Mouse (Mus musculus) hindbrain, embryonic 16.5 days (tissue): ENCODE measurements around the gene Clec3b. TPM values are rescaled to one million over a fixed set of nuclear protein-coding genes. Genes with fewer than 3 reads are reported as not detected.

Experiments
- ATAC-seq: fragments of 200-750 bp; cut with Nextera tagmentation; 2 replicates; pipeline ENCODE4 v1.8.0; 2017; ENCODE audit warnings: moderate TSS enrichment, moderate library complexity
- H3K27ac ChIP-seq: fragments of 300-500 bp; sonication (generic); 2 replicates; pipeline ENCODE4 v1.5.1; 2014; ENCODE audit warnings: low read depth, mild to moderate bottlenecking, control low read depth, low read length, moderate library complexity
- H3K27me3 ChIP-seq: fragments of 300-500 bp; sonication (generic); replicated peaks from 2 replicates; pipeline ENCODE4 v1.6.1; 2014; ENCODE audit warnings: low read length; ENCODE audit not compliant: control insufficient read depth, insufficient read depth
- H3K36me3 ChIP-seq: fragments of 300-500 bp; sonication (generic); 2 replicates; pipeline ENCODE4 v1.6.1; 2014; ENCODE audit warnings: mild to moderate bottlenecking, low read length, moderate library complexity, mixed read lengths; ENCODE audit not compliant: control insufficient read depth, insufficient read depth
- H3K4me1 ChIP-seq: fragments of 300-500 bp; sonication (generic); 2 replicates; pipeline ENCODE4 v1.6.1; 2014; ENCODE audit warnings: low read depth, low read length; ENCODE audit not compliant: control insufficient read depth, insufficient read depth
- H3K4me2 ChIP-seq: fragments of 300-500 bp; sonication (generic); 2 replicates; pipeline ENCODE4 v1.6.1; 2014; ENCODE audit warnings: mild to moderate bottlenecking, low read length, control low read depth, moderate library complexity
- H3K4me3 ChIP-seq: fragments of 300-500 bp; sonication (generic); 2 replicates; pipeline ENCODE4 v1.5.1; 2014; ENCODE audit warnings: mild to moderate bottlenecking, low read length, control low read depth, moderate library complexity
- H3K9ac ChIP-seq: fragments of 300-500 bp; sonication (generic); 2 replicates; pipeline ENCODE4 v1.6.1; 2014; ENCODE audit warnings: low read depth, mild to moderate bottlenecking, control low read depth, low read length, moderate library complexity
- H3K9me3 ChIP-seq: fragments of 300-500 bp; sonication (generic); 2 replicates; pipeline ENCODE4 v1.6.1; 2014; ENCODE audit warnings: mild to moderate bottlenecking, low read length, moderate library complexity; ENCODE audit not compliant: control insufficient read depth
- WGBS: fragments of 180-500 bp; shearing (Covaris S2); extraction: QIAGEN DNeasy Blood & Tissue Kit; methylation state at CpG from one replicate; pipeline ENCODE4 v1.1.7; 2014; 5-methylcytosine and 5-hydroxymethylcytosine counted together
- polyA plus RNA-seq: library from polyadenylated mRNA; unstranded; fragments of >200 nt; fragmentation: Nextera tagmentation; extraction: Ambion mirVana; gene quantifications from 2 replicates; pipeline ENCODE4 v1.2.1, GENCODE M21; 2015

Clec3b gene
- 4.2 and 4.5 TPM in 2 replicates for polyA plus RNA-seq

DNA sequence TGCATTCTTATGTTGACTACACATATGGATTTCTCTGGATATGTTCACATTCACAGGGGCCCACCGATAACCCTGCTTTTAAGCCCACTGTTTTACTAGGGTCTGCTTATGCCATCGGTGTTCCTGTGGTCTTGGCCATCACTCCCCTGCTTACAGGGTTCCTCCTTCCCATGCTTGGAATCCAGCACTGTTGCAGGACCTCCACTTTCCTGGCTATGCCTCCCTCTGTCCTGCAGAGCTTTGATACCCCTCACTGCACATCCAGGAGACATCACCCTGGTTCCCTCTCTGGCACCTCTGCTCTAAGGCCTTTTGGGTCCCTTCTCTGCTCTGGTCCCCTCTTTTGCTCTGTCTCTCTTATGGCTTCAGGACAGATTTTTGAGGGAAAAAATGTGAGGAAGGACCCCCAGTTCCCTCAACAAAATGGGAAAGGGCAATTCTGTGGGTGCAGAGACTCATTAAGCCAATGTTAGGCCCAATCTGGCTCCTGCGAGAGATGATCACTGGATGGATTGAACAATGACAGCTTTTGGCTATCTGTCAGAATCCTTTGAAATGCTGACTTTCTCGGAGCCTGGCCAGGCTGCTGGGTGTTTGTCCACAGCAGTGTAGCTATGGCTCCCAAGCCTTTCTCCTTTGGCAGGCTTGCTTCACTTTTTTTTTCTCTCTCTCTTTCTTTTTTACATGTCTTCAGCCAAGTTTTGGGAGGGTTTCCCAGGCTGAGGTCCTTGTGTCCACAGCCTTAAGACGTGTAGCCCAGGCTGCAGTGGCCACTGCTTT lies at the start of gene Clec3b:
Gene Clec3b, plus strand, starts transcription at position 706 of the 780 bp plus-strand sequence.
- Histone ChIP-seq H3K36me3 (no peaks in the 10 kb centered on the region), H3K4me3 (no peak within 1 kb of the TSS), H3K4me2 (no peak within 1 kb of the TSS), H3K9me3 (no peaks in the 10 kb centered on the region), H3K27me3 (no peaks in the 10 kb centered on the region), H3K9ac (no peak within 1 kb of the TSS), H3K4me1 (no peaks in the 10 kb centered on the region), H3K27ac (no peak within 1 kb of the TSS; the same call in 1 of the 2 replicates)
- 74% methylated on average over 5 of the region's 5 CpGs for WGBS
- ATAC-seq = peak; percentile 50; the same call in 1 of the 2 replicates

DNA sequence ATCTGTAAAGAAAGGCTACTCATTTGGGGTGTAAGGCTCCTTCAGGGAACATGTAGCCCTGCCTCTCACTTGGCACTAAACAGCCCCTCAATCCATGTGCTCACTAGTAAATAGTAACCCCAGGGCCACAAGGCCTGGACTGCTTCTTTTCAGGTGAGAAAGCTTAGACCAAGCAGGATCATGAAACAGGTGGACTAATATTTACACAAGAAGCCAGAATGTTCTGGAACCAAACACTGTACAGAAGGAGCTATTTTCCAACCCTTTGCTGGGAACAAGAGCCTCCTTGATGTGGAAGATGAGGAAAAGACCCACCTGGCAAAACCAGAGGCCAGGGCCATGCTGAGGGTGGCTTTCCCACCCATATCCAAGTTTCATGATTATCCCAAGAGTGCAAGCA lies 47.3 kb upstream of the Clec3b start:
- H3K27me3 ChIP-seq = no peaks in the 10 kb centered on the region
- H3K9me3 ChIP-seq = no peaks in the 10 kb centered on the region
- H3K4me1 ChIP-seq = no peaks in the 10 kb centered on the region
- no peak overlapping the region for H3K4me2 ChIP-seq
- H3K27ac ChIP-seq = no peak overlapping the region
- ATAC-seq = no peak
- H3K9ac ChIP-seq = no peak overlapping the region
- peaks cover 9% of the 10 kb centered on the region for H3K36me3 ChIP-seq
- H3K4me3 ChIP-seq = no peak overlapping the region

DNA sequence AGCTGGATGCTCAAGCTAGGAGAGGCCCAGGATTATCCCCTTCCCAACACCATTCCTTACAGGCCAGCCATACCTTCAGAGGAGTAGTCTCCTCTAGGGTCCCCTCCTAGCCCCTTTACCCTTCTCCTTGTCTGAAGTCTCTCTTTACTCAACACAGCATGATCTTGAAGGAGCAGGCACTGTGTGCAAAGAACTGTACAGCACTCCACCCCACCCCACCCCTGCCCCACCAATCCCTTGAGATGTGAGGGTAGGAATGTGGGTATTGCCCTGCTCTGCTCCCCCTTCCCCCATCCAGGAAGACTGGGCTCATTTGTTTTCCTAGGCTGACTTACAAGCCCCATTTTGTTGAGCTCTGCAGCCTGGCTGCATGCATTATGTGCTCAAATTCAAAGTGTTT lies 46.4 kb upstream of the Clec3b start:
- H3K4me3 ChIP-seq = no peak overlapping the region
- H3K4me1 ChIP-seq = no peaks in the 10 kb centered on the region
- H3K9ac ChIP-seq = no peak overlapping the region
- no peak for ATAC-seq
- H3K9me3 ChIP-seq = no peaks in the 10 kb centered on the region
- H3K27ac ChIP-seq = no peak overlapping the region
- peaks cover 9% of the 10 kb centered on the region for H3K36me3 ChIP-seq
- H3K4me2 ChIP-seq = no peak overlapping the region
- no peaks in the 10 kb centered on the region for H3K27me3 ChIP-seq

DNA sequence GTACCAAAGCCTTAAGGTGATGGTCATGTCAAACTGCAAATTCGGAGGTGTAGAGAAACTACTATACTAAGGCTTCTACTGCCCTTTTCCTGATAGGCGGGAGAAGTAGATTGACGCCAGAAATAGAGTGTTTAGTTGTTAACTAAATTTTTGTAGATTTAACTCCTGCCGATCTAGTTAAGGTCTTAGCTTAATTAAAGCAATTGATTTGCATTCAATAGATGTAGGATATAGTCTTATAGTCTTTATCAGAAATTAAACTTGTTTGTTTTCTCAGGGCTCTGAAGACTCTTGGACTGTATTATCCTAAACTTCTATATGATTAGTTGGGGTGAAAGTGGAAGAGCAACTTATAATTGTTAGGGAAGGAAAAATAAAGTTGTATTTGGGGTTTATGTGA lies 43.6 kb upstream of the Clec3b start:
- H3K4me1 ChIP-seq = peaks cover 7% of the 10 kb centered on the region
- H3K4me2 ChIP-seq = no peak overlapping the region
- no peaks in the 10 kb centered on the region; the same call in 1 of the 2 replicates for H3K36me3 ChIP-seq
- no peaks in the 10 kb centered on the region for H3K27me3 ChIP-seq
- ATAC-seq = no peak
- H3K9ac ChIP-seq = no peak overlapping the region
- 98% methylated on average over 4 of the region's 4 CpGs for WGBS
- H3K27ac ChIP-seq = no peak overlapping the region
- H3K4me3 ChIP-seq = no peak overlapping the region
- H3K9me3 ChIP-seq = no peaks in the 10 kb centered on the region

DNA sequence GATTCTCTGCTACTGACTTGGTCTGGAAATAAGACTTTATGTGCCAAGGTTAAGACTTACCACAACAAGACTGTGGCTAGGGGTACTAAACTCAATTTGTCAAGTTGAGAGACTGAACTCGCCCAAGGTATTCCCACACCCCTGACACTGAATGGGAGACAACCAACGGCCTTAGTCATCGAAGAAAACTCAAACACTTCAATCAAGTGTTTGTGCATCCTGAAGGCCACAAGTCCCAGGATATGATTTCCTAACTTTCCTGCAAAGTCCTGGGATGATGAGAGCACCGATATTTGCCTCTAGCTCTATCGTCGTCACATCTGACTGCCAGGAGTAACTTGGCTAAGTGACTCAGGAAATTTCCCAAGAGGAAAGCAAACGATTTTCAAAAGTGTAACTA lies 41.6 kb upstream of the Clec3b start:
- Histone ChIP-seq H3K27ac (no peak overlapping the region), H3K4me2 (no peak overlapping the region), H3K27me3 (no peaks in the 10 kb centered on the region), H3K36me3 (no peaks in the 10 kb centered on the region; the same call in 1 of the 2 replicates), H3K4me3 (no peak overlapping the region), H3K4me1 (peaks cover 16% of the 10 kb centered on the region), H3K9me3 (no peaks in the 10 kb centered on the region), H3K9ac (no peak overlapping the region)
- WGBS = 91% methylated on average over 7 of the region's 7 CpGs
- no peak for ATAC-seq

DNA sequence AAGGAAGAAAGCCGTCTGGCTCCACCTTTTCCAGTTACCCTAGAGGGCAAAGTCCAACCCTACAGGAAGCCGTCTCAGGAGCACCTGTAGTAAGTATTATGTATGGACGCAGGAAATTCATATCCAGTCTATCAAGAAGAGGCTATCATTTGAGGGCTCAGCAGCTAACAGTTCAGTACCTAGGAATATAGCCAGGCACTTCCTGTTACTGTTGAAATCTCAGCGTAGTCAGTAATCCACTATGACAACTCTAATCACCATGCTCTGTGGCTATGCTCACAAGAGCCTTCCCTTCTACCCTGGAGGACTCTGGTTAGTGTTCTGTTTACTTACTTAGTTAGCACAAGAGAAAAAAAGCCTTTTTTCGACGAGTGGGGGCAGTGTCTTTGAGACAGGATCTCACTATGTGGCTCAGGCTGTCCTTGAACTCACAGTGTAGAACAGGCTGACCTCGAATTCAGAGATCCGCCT lies 39.0 kb upstream of the Clec3b start:
- peaks cover 3% of the 10 kb centered on the region; the same call in 1 of the 2 replicates for H3K36me3 ChIP-seq
- peaks cover 18% of the 10 kb centered on the region for H3K4me1 ChIP-seq
- peak overlapping the region; percentile 67 for H3K4me2 ChIP-seq
- peak overlapping the region; percentile 94 for H3K4me3 ChIP-seq
- H3K9ac ChIP-seq = peak overlapping the region; percentile 98; the same call in 1 of the 2 replicates
- no peaks in the 10 kb centered on the region for H3K9me3 ChIP-seq
- no peak for ATAC-seq
- WGBS = 68% methylated on average over 8 of the region's 8 CpGs
- H3K27ac ChIP-seq = no peak overlapping the region
- H3K27me3 ChIP-seq = no peaks in the 10 kb centered on the region

DNA sequence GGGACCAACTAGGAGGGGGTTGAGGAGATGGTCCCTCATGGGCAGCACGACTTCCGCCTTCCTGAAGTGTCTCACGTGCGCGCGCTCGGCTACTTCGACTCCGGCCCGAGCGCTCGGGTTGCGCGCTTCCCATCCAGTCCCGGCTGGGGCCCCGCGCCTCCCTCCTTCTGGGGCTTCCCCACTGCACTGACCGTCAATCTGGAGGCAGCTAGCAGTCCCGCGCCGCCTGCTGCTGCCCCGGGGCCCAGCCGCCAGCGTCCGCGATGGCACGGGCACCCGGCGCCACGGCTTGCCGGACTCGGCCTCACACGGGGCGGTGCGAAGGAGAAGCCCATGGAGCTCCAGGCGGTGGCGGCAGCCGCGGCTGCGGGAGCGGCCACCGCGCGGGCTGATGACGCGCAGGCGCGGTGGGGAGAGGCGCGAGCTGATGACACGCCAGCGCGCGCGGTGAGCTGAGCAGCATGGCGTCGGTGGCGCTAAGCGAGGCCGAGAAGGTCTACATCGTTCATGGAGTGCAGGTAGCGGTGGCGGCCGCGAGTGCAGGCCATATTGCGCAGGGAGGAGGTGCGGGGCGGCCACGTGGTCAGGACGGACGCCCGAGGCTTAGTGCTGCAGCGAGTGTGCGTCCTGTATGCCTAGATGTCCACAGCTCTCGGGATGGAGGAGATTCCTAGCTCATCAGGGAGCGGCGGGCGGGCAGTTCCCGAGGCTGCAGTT lies 37.8 kb upstream of the Clec3b start, which contains the start of the genes Zdhhc3 and Exosc7:
Gene Zdhhc3, minus strand, starts transcription at position 401 of the 717 bp plus-strand sequence.
Gene Exosc7, plus strand, starts transcription at position 411 of the 717 bp plus-strand sequence.
- Histone ChIP-seq H3K4me1 (peaks cover 18% of the 10 kb centered on the region), H3K4me3 (peak within 1 kb of the TSS; percentile 94), H3K4me2 (peak within 1 kb of the TSS; percentile 67), H3K9me3 (no peaks in the 10 kb centered on the region), H3K27me3 (no peaks in the 10 kb centered on the region), H3K27ac (peak within 1 kb of the TSS; percentile 93), H3K9ac (peak within 1 kb of the TSS; percentile 98), H3K36me3 (peaks cover 3% of the 10 kb centered on the region; the same call in 1 of the 2 replicates)
- ATAC-seq = peak; percentile 95
- WGBS = under 1% methylated on average over 73 of the region's 79 CpGs

DNA sequence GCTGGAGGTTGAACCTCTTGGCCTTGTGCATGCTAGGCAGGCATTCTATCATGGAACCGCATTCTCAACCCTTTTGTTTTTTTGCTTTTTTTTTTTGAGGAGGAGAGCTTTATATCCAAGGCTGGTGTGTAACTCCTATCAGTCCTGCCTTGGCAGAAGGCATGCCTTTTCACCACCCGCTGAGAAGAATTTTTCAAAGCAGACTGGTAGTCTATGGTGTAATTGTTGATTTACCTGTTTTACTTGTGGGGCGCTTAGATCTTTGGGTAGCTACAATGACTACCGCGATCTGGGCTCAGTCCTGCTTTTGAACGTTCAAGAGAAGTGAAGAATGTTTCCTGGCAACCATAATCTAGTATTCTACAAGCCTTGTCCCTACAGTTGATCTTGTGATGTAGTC lies 36.8 kb upstream of the Clec3b start:
- no peaks in the 10 kb centered on the region for H3K27me3 ChIP-seq
- H3K9me3 ChIP-seq = no peaks in the 10 kb centered on the region
- peak overlapping the region; percentile 67 for H3K4me2 ChIP-seq
- peak overlapping the region; percentile 98 for H3K9ac ChIP-seq
- peak overlapping the region; percentile 93 for H3K27ac ChIP-seq
- ATAC-seq = no peak
- peaks cover 18% of the 10 kb centered on the region for H3K4me1 ChIP-seq
- peaks cover 6% of the 10 kb centered on the region for H3K36me3 ChIP-seq
- peak overlapping the region; percentile 94 for H3K4me3 ChIP-seq
- 57% methylated on average over 6 of the region's 6 CpGs for WGBS

DNA sequence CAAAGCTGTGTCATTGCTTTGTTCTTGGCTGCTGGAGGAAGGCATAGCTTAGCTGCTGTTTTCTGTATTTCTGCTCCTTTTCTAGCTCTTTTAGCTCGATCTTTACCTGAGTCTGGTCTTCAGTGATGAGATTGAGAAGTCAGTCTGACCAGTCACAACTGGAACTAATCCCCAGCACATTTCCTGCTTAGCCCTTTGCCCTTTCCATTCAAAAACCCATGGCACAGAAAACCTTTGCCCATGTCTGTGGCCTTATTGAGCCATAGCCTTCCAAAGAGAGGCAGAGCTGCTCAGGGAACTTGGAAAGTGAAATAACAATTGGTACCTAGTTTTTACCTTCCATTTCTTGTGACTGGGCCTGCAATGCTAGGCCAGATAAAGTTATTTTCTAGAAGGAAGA lies 35.2 kb upstream of the Clec3b start:
- no peak overlapping the region for H3K9ac ChIP-seq
- WGBS = 94% methylated on average over 1 of the region's 1 CpGs
- no peak overlapping the region for H3K4me3 ChIP-seq
- H3K27ac ChIP-seq = no peak overlapping the region
- H3K4me1 ChIP-seq = peaks cover 18% of the 10 kb centered on the region
- ATAC-seq = no peak
- no peak overlapping the region for H3K4me2 ChIP-seq
- no peaks in the 10 kb centered on the region for H3K9me3 ChIP-seq
- peaks cover 22% of the 10 kb centered on the region for H3K36me3 ChIP-seq
- H3K27me3 ChIP-seq = no peaks in the 10 kb centered on the region
